Mouse (Mus musculus): ENCODE results near the gene Ppfibp1. TPM values are rescaled to one million over a fixed set of nuclear protein-coding genes. Genes with fewer than 3 reads are reported as not detected.

Ppfibp1 gene
- polyA plus RNA-seq (2012; rRNA removed) (43.9 and 46.3 TPM in 2 replicates), polyA plus RNA-seq (2014; fragmentation: Nextera tagmentation; extraction: Ambion mirVana) (59.7 and 59.8 TPM in 2 replicates)

GRCm38 (mm10) chr6:146887958-146888659 is at the start of gene Ppfibp1:
Gene Ppfibp1 (plus strand): TSS chr6:146888487.
- H3K4me1 ChIP-seq (ENCODE audit: control insufficient read depth, insufficient read depth, low read length), result peaks cover 31% of the 10 kb centered on the region
- no peaks in the 10 kb centered on the region for H3K9me3 ChIP-seq (ENCODE audit: control insufficient read depth, low read length)
- peak; percentile 91; the same call in 1 of the 2 replicates for TF ChIP-seq POLR2A (IDR thresholded peaks at IDR 0.05; ENCODE audit: borderline replicate concordance, extremely low read depth, insufficient read depth, insufficient read length)
- peak within 1 kb of the TSS; percentile 81 for H3K27ac ChIP-seq (replicated peaks; ENCODE audit: low read depth, low read length)
- H3K36me3 ChIP-seq (ENCODE audit: control insufficient read depth, insufficient read depth, low read length), result no peaks in the 10 kb centered on the region
- ATAC-seq (ENCODE audit: low FRiP score, low read depth), result peak; percentile 94
- H3K4me2 ChIP-seq (replicated peaks; ENCODE audit: low read depth, low read length, severe bottlenecking), result peak within 1 kb of the TSS; percentile 85
- WGBS, result under 1% methylated on average over 49 of the region's 80 CpGs
- no peaks in the 10 kb centered on the region for H3K27me3 ChIP-seq (ENCODE audit: control insufficient read depth, insufficient read depth, low read length)
- peak within 1 kb of the TSS; percentile 89 for H3K4me3 ChIP-seq (replicated peaks; ENCODE audit: low read length)
- peak; percentile 92 for DNase-seq (ENCODE audit: low spot score)
- H3K9ac ChIP-seq (ENCODE audit: low read depth, low read length, severe bottlenecking), result peak within 1 kb of the TSS; percentile 87

DNA sequence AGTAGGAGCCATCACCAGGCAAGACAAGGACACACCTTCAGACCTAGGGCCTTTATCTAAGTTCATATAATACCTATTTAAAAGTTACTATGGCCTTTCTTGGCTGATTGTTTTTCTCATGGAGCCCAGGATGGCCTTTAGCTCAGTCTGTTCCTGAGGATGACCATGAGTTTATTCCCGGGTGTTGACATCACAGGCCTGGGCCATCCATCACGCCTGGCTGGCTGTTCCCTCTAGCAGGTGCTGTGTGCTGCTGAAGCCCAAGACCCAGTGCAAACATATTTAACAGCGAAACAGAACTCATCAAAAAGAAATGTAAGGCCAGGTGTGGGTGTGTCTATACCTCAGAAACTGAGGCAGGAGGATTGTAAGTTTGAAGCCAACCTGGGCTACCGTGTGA is 49.4 kb upstream of the Ppfibp1 start:
- Histone ChIP-seq H3K27me3 (ENCODE audit: control insufficient read depth, insufficient read depth, low read length) (no peaks in the 10 kb centered on the region), H3K9me3 (ENCODE audit: control insufficient read depth, low read length) (no peaks in the 10 kb centered on the region), H3K4me2 (replicated peaks; ENCODE audit: low read depth, low read length, severe bottlenecking) (no peak overlapping the region), H3K27ac (replicated peaks; ENCODE audit: low read depth, low read length) (no peak overlapping the region), H3K4me1 (ENCODE audit: control insufficient read depth, insufficient read depth, low read length) (no peaks in the 10 kb centered on the region), H3K4me3 (replicated peaks; ENCODE audit: low read length) (no peak overlapping the region), H3K36me3 (ENCODE audit: control insufficient read depth, insufficient read depth, low read length) (no peaks in the 10 kb centered on the region), H3K9ac (ENCODE audit: low read depth, low read length, severe bottlenecking) (no peak overlapping the region)
- no peak for TF ChIP-seq POLR2A (IDR thresholded peaks at IDR 0.05; ENCODE audit: borderline replicate concordance, extremely low read depth, insufficient read depth, insufficient read length)
- DNase-seq (ENCODE audit: low spot score) (no peak), ATAC-seq (ENCODE audit: low FRiP score, low read depth) (no peak)
- 84% methylated on average over 4 of the region's 4 CpGs for WGBS

DNA sequence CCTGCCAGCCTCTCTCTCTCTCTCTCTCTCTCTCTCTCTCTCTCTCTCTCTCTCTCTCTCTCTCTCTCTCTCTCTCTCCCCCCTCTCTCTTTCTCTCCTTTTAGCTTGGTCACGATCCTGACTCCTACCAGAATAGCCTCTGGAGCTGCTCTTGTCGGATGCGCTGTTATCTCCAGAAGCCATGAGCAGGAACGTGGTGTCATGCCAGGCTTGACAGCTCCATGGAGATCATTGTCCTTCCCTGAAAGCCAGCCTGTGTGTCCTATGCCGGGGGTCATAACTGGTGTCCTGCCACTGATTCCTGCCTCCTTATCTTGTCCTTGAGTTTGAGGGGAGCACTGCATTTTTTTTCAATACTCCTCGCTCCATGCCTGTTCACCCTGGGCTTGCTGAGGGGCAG is 43.4 kb upstream of the Ppfibp1 start:
- no peaks in the 10 kb centered on the region for H3K9me3 ChIP-seq (ENCODE audit: control insufficient read depth, low read length)
- ATAC-seq (ENCODE audit: low FRiP score, low read depth) (no peak), DNase-seq (ENCODE audit: low spot score) (no peak)
- no peak overlapping the region for H3K9ac ChIP-seq (ENCODE audit: low read depth, low read length, severe bottlenecking)
- H3K4me1 ChIP-seq (ENCODE audit: control insufficient read depth, insufficient read depth, low read length), result no peaks in the 10 kb centered on the region
- WGBS, result 87% methylated on average over 6 of the region's 6 CpGs
- no peaks in the 10 kb centered on the region for H3K36me3 ChIP-seq (ENCODE audit: control insufficient read depth, insufficient read depth, low read length)
- TF ChIP-seq POLR2A (IDR thresholded peaks at IDR 0.05; ENCODE audit: borderline replicate concordance, extremely low read depth, insufficient read depth, insufficient read length), result no peak
- H3K4me3 ChIP-seq (replicated peaks; ENCODE audit: low read length), result no peak overlapping the region
- H3K27ac ChIP-seq (replicated peaks; ENCODE audit: low read depth, low read length), result no peak overlapping the region
- H3K27me3 ChIP-seq (ENCODE audit: control insufficient read depth, insufficient read depth, low read length), result no peaks in the 10 kb centered on the region
- H3K4me2 ChIP-seq (replicated peaks; ENCODE audit: low read depth, low read length, severe bottlenecking), result no peak overlapping the region

GRCm38 (mm10) chr6:146845347-146845746 is 42.9 kb upstream of the Ppfibp1 start:
- H3K9me3 ChIP-seq (ENCODE audit: control insufficient read depth, low read length), result no peaks in the 10 kb centered on the region
- H3K4me1 ChIP-seq (ENCODE audit: control insufficient read depth, insufficient read depth, low read length), result no peaks in the 10 kb centered on the region
- DNase-seq (ENCODE audit: low spot score) (no peak), ATAC-seq (ENCODE audit: low FRiP score, low read depth) (no peak)
- no peaks in the 10 kb centered on the region for H3K36me3 ChIP-seq (ENCODE audit: control insufficient read depth, insufficient read depth, low read length)
- no peak overlapping the region for H3K4me2 ChIP-seq (replicated peaks; ENCODE audit: low read depth, low read length, severe bottlenecking)
- no peak overlapping the region for H3K27ac ChIP-seq (replicated peaks; ENCODE audit: low read depth, low read length)
- no peak for TF ChIP-seq POLR2A (IDR thresholded peaks at IDR 0.05; ENCODE audit: borderline replicate concordance, extremely low read depth, insufficient read depth, insufficient read length)
- no peaks in the 10 kb centered on the region for H3K27me3 ChIP-seq (ENCODE audit: control insufficient read depth, insufficient read depth, low read length)
- WGBS, result 80% methylated on average over 5 of the region's 5 CpGs
- H3K4me3 ChIP-seq (replicated peaks; ENCODE audit: low read length), result no peak overlapping the region
- H3K9ac ChIP-seq (ENCODE audit: low read depth, low read length, severe bottlenecking), result no peak overlapping the region

DNA sequence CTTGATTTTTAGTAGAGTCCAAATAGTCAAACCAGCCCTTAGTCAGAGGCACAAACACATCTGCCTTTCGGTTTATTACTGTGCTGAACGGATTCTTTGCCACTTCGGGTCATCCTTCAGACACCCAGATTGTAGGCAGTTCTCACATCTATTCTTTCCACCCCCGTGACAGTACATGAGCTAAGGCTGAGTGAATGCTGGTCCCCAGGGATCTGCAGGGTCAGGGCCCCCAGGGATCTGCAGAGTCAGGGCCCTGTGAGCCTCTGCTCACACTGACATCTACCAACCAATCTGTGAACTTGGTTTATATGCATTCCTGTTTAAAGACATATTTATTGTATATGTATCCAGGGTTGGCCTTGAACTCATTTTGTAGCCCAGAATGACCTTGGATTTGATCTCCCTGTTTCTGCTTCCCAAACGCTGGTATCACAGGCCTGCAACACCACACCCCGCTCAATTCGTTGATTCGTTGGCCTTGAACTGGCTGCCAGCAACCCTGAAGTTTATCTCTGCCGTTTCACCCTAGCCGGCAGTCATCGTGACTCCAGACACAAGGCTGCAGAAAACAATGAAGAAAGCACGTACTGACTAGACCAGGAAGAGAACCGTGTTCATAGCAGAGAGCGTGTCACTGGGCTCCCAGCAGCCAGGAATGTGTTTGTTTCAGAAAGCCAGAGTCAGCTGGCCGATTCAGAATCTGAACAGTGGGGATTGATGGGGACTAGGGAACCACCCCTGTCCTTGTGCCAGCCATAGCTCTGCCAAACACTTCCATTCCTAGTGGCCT is 42.1 kb upstream of the Ppfibp1 start:
- WGBS, result 81% methylated on average over 15 of the region's 15 CpGs
- Histone ChIP-seq H3K4me2 (replicated peaks; ENCODE audit: low read depth, low read length, severe bottlenecking) (no peak overlapping the region), H3K36me3 (ENCODE audit: control insufficient read depth, insufficient read depth, low read length) (no peaks in the 10 kb centered on the region), H3K4me1 (ENCODE audit: control insufficient read depth, insufficient read depth, low read length) (no peaks in the 10 kb centered on the region), H3K9me3 (ENCODE audit: control insufficient read depth, low read length) (no peaks in the 10 kb centered on the region), H3K27me3 (ENCODE audit: control insufficient read depth, insufficient read depth, low read length) (no peaks in the 10 kb centered on the region), H3K9ac (ENCODE audit: low read depth, low read length, severe bottlenecking) (no peak overlapping the region), H3K27ac (replicated peaks; ENCODE audit: low read depth, low read length) (no peak overlapping the region), H3K4me3 (replicated peaks; ENCODE audit: low read length) (no peak overlapping the region)
- TF ChIP-seq POLR2A (IDR thresholded peaks at IDR 0.05; ENCODE audit: borderline replicate concordance, extremely low read depth, insufficient read depth, insufficient read length), result no peak
- DNase-seq (ENCODE audit: low spot score), result no peak
- no peak for ATAC-seq (ENCODE audit: low FRiP score, low read depth)

Data from limb, embryonic 14.5 days (tissue).